Mouse (Mus musculus): ENCODE measurements around the gene Cox11. TPM values are rescaled to one million over a fixed set of nuclear protein-coding genes. Genes with fewer than 3 reads are reported as not detected.

The Cox11 gene
- polyA plus RNA-seq (2012; rRNA removed), result 32.1 and 35.2 TPM in 2 replicates

GRCm38 (mm10) chr11:90637440-90638311 lies at the start of gene Cox11, which contains the start of gene Stxbp4:
Gene Cox11 (plus strand): TSS chr11:90638173.
Gene Stxbp4 (minus strand): TSS chr11:90638084.

DNA sequence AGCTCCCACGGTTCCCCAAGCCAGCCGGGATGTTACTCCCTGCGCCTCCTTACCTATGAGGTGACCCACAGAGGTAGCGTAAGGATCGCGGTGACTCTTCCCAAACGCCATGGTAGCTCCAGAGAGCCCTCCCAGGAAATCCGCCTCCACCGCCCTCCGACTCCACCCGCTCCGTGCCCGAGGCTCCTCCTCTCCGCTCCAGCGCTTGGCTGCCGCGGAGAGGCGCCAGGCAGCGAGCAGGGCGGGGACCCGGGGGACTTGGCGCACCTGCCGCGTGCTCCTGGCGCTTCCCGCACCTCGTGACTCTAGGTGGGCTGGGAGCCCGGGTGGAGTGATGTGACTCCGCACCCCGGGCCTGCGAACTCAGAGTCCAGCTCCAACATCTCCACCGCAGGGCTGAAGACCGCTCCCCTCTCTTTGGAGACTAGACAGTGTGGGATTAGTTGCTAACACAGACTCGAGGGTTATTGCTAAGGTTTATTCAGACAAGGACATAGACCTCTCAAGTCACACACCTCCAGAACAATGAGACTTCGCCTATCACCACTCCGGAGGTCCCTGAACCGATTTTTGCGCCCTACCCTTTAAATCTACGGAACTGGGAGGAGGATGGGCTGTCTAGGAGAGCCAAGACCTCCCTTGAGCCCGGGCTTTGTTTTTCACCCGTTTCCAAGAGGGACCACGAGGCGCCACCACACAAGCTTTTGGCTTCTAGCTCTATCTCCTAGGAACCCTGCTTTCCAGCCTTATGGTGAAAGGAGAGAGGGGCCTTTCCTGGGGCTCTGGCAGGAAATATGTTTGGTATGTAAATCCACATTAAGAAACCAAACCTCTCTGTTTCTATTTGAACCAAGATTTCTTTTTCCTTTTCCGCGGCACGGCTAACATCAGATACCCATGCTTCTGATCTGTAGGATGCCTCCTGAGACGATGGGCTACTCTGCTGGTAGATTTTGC lies 49.8 kb downstream of the Cox11 start, which contains the start of gene Tom1l1:
Gene Tom1l1, minus strand, starts transcription at position 907 of the 957 bp plus-strand sequence.

Other genes starting within 250 kb of the Cox11 start
- gene Hlf, start 247.3 kb upstream of the Cox11 start, polyA plus RNA-seq (2012; rRNA removed), result 4.8 and 5.4 TPM in 2 replicates
- 5.9 and 6.6 TPM in 2 replicates for gene Stxbp4, start 89 bp upstream of the Cox11 start, polyA plus RNA-seq (2012; rRNA removed)
- 7.2 and 9.9 TPM in 2 replicates for gene Tom1l1, start 50.2 kb downstream of the Cox11 start, polyA plus RNA-seq (2012; rRNA removed)

Data from central nervous system, embryonic 18 days (tissue).